Mouse (Mus musculus): ENCODE measurements around the gene Adgra3. TPM values are rescaled to one million over a fixed set of nuclear protein-coding genes. Genes with fewer than 3 reads are reported as not detected.
A peak's percentile ranks its signal among the peaks of the same experiment; 100 is the strongest.

The Adgra3 gene
- polyA plus RNA-seq, 1 experiment from 2014 or later: 12.2 TPM

DNA sequence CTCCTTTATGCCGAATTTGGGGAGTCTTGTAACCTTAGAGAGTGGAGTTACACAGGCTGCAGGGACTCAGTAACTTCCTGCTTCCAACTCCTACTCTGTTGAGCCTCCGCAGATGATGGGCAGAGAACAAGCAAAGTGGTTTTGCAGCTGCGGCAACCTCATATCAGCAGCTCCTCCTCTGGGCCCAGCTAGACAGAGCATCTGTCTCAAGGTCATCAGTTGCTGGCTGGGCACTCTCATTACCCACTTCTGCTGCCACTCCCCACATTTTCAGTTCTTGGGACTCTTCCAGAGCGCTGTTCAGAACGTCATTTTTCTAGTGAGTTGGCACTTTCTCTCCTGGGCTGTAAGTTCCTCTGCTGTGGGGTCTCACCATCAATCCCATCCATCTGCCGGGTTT is 24.6 kb downstream of the Adgra3 start:
- Histone ChIP-seq H3K27ac (ENCODE audit: low read length) (no peak overlapping the region), H3K36me3 (ENCODE audit: insufficient read depth, low read length) (no peaks in the 10 kb centered on the region), H3K4me2 (replicated peaks; ENCODE audit: low read depth, low read length) (no peak overlapping the region), H3K4me1 (ENCODE audit: insufficient read depth, low read depth, low read length) (peaks cover 10% of the 10 kb centered on the region; the same call in 1 of the 2 replicates), H3K27me3 (replicated peaks; ENCODE audit: insufficient read depth, low read length) (no peaks in the 10 kb centered on the region), H3K4me3 (ENCODE audit: low read depth, low read length) (no peak overlapping the region), H3K9me3 (ENCODE audit: low read length) (no peaks in the 10 kb centered on the region), H3K9ac (replicated peaks; ENCODE audit: low read depth) (no peak overlapping the region)
- no peak for DNase-seq (ENCODE audit: low spot score)
- 39% methylated on average over 6 of the region's 6 CpGs for WGBS
- no peak; the same call in 1 of the 2 replicates for ATAC-seq
- TF ChIP-seq EP300 (IDR thresholded peaks at IDR 0.05) (no peak), CTCF (IDR thresholded peaks at IDR 0.05) (no peak)

DNA sequence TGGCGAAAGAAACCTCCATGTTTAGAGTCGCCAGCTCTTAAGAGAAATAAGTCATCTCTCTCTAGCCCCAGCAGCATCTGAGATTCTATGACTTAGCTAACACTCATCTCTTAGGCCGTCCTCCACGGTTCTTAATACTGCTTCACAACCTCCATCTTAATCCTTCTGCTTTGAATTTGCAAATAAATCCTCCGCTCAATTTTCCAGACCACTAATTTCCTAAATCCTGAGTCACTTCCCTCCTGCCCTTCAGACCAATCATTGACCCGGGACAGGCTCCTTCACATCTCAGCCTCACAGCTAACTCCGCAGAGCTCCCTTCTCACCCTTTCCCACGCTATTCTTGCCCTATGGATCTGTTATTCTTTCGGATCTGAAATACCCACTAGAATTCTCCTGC is 25.1 kb downstream of the Adgra3 start:
- Histone ChIP-seq H3K9me3 (ENCODE audit: low read length) (no peaks in the 10 kb centered on the region), H3K36me3 (ENCODE audit: insufficient read depth, low read length) (no peaks in the 10 kb centered on the region), H3K27ac (ENCODE audit: low read length) (no peak overlapping the region), H3K4me1 (ENCODE audit: insufficient read depth, low read depth, low read length) (peaks cover 9% of the 10 kb centered on the region; the same call in 1 of the 2 replicates), H3K27me3 (replicated peaks; ENCODE audit: insufficient read depth, low read length) (no peaks in the 10 kb centered on the region), H3K9ac (replicated peaks; ENCODE audit: low read depth) (no peak overlapping the region), H3K4me3 (ENCODE audit: low read depth, low read length) (no peak overlapping the region), H3K4me2 (replicated peaks; ENCODE audit: low read depth, low read length) (no peak overlapping the region)
- WGBS: 76% methylated on average over 9 of the region's 9 CpGs
- ATAC-seq: no peak
- DNase-seq (ENCODE audit: low spot score): no peak
- TF ChIP-seq EP300 (IDR thresholded peaks at IDR 0.05): no peak
- TF ChIP-seq CTCF (IDR thresholded peaks at IDR 0.05): no peak

DNA sequence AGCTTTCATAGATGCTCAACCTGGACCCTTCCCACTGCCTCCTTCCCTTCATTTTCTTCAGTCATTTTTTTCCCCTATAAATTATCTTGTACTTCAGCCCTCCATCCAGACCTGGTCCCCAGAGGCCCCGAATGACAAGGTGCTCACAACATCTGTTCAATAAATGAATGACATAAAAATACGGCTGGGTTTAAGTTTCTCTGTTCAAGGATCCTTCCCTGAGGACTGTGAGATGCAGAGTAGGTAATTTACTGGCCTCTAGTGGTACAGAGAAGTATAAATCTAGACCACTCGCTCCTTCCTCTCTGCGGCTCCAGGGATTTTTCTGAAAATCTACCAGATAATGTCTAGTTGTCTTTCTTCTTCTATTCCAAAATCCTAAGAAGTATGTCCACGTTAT is 26.5 kb downstream of the Adgra3 start:
- no peak overlapping the region for H3K27ac ChIP-seq (ENCODE audit: low read length)
- H3K9ac ChIP-seq (replicated peaks; ENCODE audit: low read depth): no peak overlapping the region
- peak; percentile 57 for DNase-seq (ENCODE audit: low spot score)
- H3K4me3 ChIP-seq (ENCODE audit: low read depth, low read length): no peak overlapping the region
- H3K4me2 ChIP-seq (replicated peaks; ENCODE audit: low read depth, low read length): no peak overlapping the region
- H3K36me3 ChIP-seq (ENCODE audit: insufficient read depth, low read length): no peaks in the 10 kb centered on the region
- H3K4me1 ChIP-seq (ENCODE audit: insufficient read depth, low read depth, low read length): peaks cover 10% of the 10 kb centered on the region; the same call in 1 of the 2 replicates
- ATAC-seq: peak; percentile 64
- H3K27me3 ChIP-seq (replicated peaks; ENCODE audit: insufficient read depth, low read length): no peaks in the 10 kb centered on the region
- 44% methylated on average over 5 of the region's 5 CpGs for WGBS
- H3K9me3 ChIP-seq (ENCODE audit: low read length): no peaks in the 10 kb centered on the region
- no peak for TF ChIP-seq EP300 (IDR thresholded peaks at IDR 0.05)
- peak; percentile 69 for TF ChIP-seq CTCF (IDR thresholded peaks at IDR 0.05)

DNA sequence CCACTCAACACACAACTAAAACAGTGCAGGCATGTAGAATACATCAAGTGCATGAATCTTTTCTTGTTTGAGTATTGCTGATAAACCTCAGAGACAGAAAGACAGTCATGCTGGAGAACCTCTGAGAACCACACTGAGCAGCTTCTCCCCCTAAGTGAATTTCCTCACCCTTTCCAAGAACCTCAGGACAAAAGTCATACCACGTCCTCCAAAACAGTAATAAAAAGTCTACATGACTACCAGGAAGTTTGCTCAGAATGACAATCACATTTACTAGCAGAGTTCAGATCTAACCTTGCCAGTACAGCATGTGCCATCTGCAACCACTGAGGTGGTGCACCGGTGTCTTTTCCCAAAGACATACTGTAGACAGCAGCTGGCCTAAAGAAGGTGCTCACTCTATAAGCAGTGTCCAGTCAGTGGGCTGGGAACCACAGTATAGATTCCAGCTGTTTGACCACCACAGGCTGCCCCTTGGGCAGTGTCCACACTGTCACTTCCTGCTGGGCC is 27.0 kb downstream of the Adgra3 start:
- H3K4me2 ChIP-seq (replicated peaks; ENCODE audit: low read depth, low read length): no peak overlapping the region
- H3K27ac ChIP-seq (ENCODE audit: low read length): no peak overlapping the region
- no peak for ATAC-seq
- H3K36me3 ChIP-seq (ENCODE audit: insufficient read depth, low read length): no peaks in the 10 kb centered on the region
- no peak for DNase-seq (ENCODE audit: low spot score)
- no peaks in the 10 kb centered on the region for H3K9me3 ChIP-seq (ENCODE audit: low read length)
- H3K27me3 ChIP-seq (replicated peaks; ENCODE audit: insufficient read depth, low read length): no peaks in the 10 kb centered on the region
- H3K4me3 ChIP-seq (ENCODE audit: low read depth, low read length): no peak overlapping the region
- H3K9ac ChIP-seq (replicated peaks; ENCODE audit: low read depth): no peak overlapping the region
- WGBS: 74% methylated on average over 2 of the region's 2 CpGs
- H3K4me1 ChIP-seq (ENCODE audit: insufficient read depth, low read depth, low read length): peaks cover 12% of the 10 kb centered on the region; the same call in 1 of the 2 replicates
- TF ChIP-seq CTCF (IDR thresholded peaks at IDR 0.05): no peak

DNA sequence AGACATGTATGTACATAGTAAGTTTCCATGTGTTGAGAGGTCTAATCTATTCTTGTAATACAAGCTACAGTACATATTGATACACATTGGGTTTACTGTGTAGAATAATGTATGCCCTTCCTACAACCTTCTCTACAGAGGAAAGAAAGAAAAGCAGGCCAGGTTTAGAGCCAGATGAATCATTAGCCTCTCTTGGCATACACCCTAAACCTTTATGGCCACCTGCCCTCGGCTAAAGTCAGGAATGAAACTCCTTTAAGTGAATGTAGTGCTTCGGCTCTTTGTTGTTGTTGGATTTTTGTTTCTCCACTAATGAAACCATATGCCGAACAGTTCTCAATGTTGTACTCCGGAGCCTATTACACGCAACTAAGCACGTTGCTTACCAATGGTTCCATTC is 27.5 kb downstream of the Adgra3 start:
- Histone ChIP-seq H3K4me3 (ENCODE audit: low read depth, low read length) (no peak overlapping the region), H3K4me1 (ENCODE audit: insufficient read depth, low read depth, low read length) (peaks cover 16% of the 10 kb centered on the region), H3K36me3 (ENCODE audit: insufficient read depth, low read length) (no peaks in the 10 kb centered on the region), H3K9ac (replicated peaks; ENCODE audit: low read depth) (no peak overlapping the region), H3K9me3 (ENCODE audit: low read length) (no peaks in the 10 kb centered on the region), H3K4me2 (replicated peaks; ENCODE audit: low read depth, low read length) (no peak overlapping the region), H3K27ac (ENCODE audit: low read length) (no peak overlapping the region), H3K27me3 (replicated peaks; ENCODE audit: insufficient read depth, low read length) (no peaks in the 10 kb centered on the region)
- DNase-seq (ENCODE audit: low spot score): no peak
- no peak for TF ChIP-seq EP300 (IDR thresholded peaks at IDR 0.05)
- no peak for TF ChIP-seq CTCF (IDR thresholded peaks at IDR 0.05)
- WGBS: 94% methylated on average over 6 of the region's 6 CpGs
- ATAC-seq: no peak

DNA sequence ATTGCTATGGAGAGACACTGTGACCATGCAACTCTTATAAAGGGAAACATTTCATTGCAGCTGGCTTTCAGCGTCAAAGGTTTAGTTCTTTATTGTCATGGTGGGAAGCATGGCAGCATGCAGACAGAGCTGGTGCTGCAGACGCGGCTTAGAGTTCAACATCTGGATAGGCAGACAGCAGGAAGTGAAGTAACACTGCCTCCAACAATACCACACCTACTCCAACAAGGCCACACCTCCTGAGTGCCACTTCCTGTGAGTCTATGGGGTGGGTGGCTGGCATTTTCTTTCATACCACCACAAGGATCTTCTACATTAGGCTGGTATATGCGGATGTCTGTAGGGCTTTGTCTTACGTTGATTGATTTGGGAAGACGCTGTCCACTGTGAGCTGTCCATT is 29.1 kb downstream of the Adgra3 start:
- ATAC-seq (no peak), DNase-seq (ENCODE audit: low spot score) (no peak)
- H3K4me1 ChIP-seq (ENCODE audit: insufficient read depth, low read depth, low read length): peaks cover 16% of the 10 kb centered on the region
- WGBS: 82% methylated on average over 6 of the region's 6 CpGs
- H3K36me3 ChIP-seq (ENCODE audit: insufficient read depth, low read length): no peaks in the 10 kb centered on the region
- no peaks in the 10 kb centered on the region for H3K27me3 ChIP-seq (replicated peaks; ENCODE audit: insufficient read depth, low read length)
- no peaks in the 10 kb centered on the region for H3K9me3 ChIP-seq (ENCODE audit: low read length)
- no peak overlapping the region for H3K4me2 ChIP-seq (replicated peaks; ENCODE audit: low read depth, low read length)
- no peak overlapping the region for H3K4me3 ChIP-seq (ENCODE audit: low read depth, low read length)
- no peak overlapping the region for H3K9ac ChIP-seq (replicated peaks; ENCODE audit: low read depth)
- TF ChIP-seq CTCF (IDR thresholded peaks at IDR 0.05) (no peak), EP300 (IDR thresholded peaks at IDR 0.05) (no peak)
- no peak overlapping the region for H3K27ac ChIP-seq (ENCODE audit: low read length)

DNA sequence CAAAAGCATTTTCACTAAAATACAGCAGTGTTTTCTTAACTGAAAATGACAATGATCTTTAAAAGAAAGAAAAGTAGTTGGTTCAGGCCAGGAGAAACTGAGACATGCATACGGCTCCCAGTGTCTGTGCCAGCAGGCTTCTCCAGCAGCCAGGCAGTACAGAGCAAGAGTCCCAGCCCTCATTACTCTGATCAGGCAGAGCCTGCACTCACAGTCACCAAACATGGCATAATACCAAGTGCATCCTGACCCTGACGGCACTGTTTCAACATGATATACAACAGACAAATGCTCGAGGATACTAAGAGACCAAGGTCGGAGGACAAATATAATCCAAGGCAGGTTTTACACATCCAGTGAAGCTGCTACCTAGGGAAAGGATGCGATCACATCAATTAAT is 31.2 kb downstream of the Adgra3 start:
- Histone ChIP-seq H3K9me3 (ENCODE audit: low read length) (no peaks in the 10 kb centered on the region), H3K4me3 (ENCODE audit: low read depth, low read length) (no peak overlapping the region), H3K4me2 (replicated peaks; ENCODE audit: low read depth, low read length) (no peak overlapping the region), H3K4me1 (ENCODE audit: insufficient read depth, low read depth, low read length) (peaks cover 16% of the 10 kb centered on the region), H3K27ac (ENCODE audit: low read length) (no peak overlapping the region), H3K36me3 (ENCODE audit: insufficient read depth, low read length) (no peaks in the 10 kb centered on the region), H3K9ac (replicated peaks; ENCODE audit: low read depth) (no peak overlapping the region), H3K27me3 (replicated peaks; ENCODE audit: insufficient read depth, low read length) (no peaks in the 10 kb centered on the region)
- DNase-seq (ENCODE audit: low spot score): no peak
- 43% methylated on average over 5 of the region's 5 CpGs for WGBS
- TF ChIP-seq CTCF (IDR thresholded peaks at IDR 0.05) (no peak), EP300 (IDR thresholded peaks at IDR 0.05) (no peak)
- peak; percentile 51 for ATAC-seq

Data from lung, postnatal 0 days (tissue).